Mouse (Mus musculus) c-Kit-negative CD71-positive TER-119-positive erythroid progenitor cells, embryonic 14.5 days (primary cell): ENCODE data around the gene Ubtfl1.
"Not testable (repeated sequence)": the region's sequence is repeated elsewhere in the genome, so short reads cannot be mapped to it uniquely, and the experiment has no call there.

Experiments used
- DNase-seq: peaks from one replicate; pipeline ENCODE4 v3.0.0-alpha.2; 2013; ENCODE audit warnings: low read depth, low spot score

Ubtfl1 gene

GRCm38 (mm10) chr9:18404118-18404517, at the start of gene Ubtfl1:
Gene Ubtfl1 (plus strand): TSS chr9:18404418.
- DNase-seq, result no peak

GRCm38 (mm10) chr9:18373026-18373425, 31.2 kb upstream of the Ubtfl1 start:
- DNase-seq, result not testable (repeated sequence)

DNA sequence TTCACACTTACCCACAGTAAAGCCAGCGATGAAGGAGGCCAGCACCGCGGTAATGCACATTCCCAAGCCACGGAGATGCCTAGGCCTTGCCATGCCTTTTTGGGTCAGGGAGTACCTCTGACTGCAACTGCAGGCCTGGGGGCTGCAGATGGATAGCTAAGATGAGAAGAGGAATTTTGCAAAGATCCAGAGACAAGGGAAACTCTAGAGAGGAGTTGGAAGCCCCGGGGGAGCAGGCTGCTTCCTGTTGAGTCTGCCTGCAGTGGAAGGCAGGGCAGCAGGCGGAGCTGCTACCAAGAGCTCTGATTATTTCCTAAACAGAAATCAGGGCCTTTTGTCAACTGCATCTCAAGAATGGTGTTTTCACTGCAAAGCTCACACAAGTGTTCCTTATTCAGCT, 18.4 kb upstream of the Ubtfl1 start:
- no peak for DNase-seq

DNA sequence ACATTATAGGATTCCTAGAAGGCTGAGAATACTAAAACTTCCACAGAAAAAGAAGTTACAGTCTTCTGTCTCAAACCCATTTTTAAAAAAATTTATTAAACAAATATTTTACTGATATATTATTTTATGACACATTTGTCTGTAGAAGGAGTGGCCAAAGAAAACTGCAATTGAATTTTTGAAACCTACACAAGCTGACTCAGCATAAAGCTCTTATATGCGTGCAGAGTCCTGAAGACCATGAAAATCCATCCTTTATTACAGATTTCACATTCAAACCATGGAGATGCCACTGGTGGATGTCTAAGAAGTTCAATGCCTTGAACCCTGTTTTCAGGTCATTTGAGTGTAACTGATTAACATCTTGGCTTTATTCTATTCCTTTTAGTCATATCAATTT, 4.6 kb upstream of the Ubtfl1 start:
- no peak for DNase-seq

- DNase-seq, result not testable (repeated sequence)
Observed at GRCm38 (mm10) chr9:18402895-18403294, 1.3 kb upstream of the Ubtfl1 start, which contains the start of gene Naalad2. Gene Naalad2 (minus strand): TSS chr9:18402995.

DNA sequence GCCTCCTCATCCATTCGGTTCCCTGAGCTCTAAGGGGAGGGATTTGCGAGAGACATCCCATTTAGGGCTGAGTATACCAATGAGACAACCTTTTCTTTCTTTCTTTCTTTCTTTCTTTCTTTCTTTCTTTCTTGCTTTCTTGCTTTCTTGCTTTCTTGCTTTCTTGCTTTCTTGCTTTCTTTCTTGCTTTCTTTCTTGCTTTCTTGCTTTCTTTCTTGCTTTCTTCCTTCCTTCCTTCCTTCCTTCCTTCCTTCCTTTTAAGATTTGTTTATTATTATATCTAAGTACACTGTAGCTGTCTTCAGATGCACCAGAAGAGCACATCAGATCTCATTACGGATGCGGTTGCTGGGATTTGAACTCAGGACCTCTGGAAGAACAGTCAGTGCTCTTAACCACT, 8.2 kb downstream of the Ubtfl1 start:
- DNase-seq, result not testable (repeated sequence)

GRCm38 (mm10) chr9:18430354-18430753, 26.1 kb downstream of the Ubtfl1 start, which contains the start of gene Mbd3l2:
Gene Mbd3l2 (plus strand): TSS chr9:18430654.
- no peak for DNase-seq

- no peak for DNase-seq
Observed at GRCm38 (mm10) chr9:18431687-18432086, 27.5 kb downstream of the Ubtfl1 start.

DNA sequence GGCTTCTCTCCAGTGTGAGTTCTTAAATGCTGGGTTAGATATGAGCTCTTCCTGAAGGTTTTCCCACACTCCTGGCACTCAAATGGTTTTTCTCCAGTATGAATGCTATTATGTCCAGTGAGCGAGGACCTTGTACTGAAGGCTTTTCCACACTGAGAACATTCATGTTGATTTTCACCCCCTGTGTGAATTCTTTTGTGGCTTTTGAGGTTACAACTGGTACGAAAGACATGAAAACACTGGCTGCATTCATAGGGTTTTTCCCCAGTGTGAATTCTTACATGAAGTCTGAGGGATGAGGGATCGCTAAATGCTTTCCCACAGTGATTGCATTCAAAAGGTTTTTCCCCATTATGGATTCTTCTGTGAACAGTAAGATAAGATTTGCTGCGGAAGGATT, 52.3 kb downstream of the Ubtfl1 start:
- DNase-seq, result no peak
